Mouse (Mus musculus): ENCODE data around the gene Msi1. TPM values are rescaled to one million over a fixed set of nuclear protein-coding genes. Genes with fewer than 3 reads are reported as not detected.
A peak's percentile ranks its signal among the peaks of the same experiment; 100 is the strongest.

Gene Msi1
- polyA plus RNA-seq, 1 experiment from 2014 or later = 29.5 TPM

DNA sequence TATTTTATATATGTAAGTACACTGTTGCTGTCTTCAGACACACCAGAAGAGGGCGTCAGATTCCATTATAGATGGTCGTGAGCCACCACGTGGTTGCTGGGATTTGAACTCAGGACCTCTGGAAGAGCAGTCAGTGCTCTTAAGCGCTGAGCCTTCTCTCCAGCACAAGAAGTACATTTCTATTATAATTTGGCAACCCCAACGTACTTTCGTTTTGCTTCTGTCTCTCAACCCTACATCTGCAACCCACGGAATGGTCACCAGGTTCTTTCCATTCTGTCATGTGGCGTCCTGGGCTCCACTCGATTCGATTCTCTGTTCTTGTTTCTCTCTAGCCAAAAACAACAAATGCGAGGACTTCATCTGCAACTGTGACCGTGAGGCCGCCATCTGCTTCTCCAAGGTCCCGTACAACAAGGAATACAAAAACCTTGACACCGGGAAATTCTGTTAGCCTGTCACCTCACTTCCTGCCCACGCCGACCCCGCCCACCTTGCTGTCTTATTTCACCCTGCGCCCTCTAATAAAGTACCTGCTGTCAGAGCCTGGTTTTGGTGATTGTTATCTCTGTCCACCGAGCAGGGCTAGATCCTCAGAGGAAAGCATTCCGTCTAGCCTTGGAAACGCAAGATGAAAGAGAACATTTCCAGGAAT, 44.9 kb downstream of the Msi1 start:
- Histone ChIP-seq H3K27me3 (no peaks in the 10 kb centered on the region; the same call in 1 of the 2 replicates), H3K4me2 (no peak overlapping the region), H3K4me3 (replicated peaks) (no peak overlapping the region), H3K4me1 (replicated peaks) (peaks cover 10% of the 10 kb centered on the region), H3K9me3 (no peaks in the 10 kb centered on the region), H3K27ac (no peak overlapping the region), H3K36me3 (peaks cover 4% of the 10 kb centered on the region), H3K9ac (replicated peaks) (no peak overlapping the region)
- WGBS = 70% methylated on average over 22 of the region's 22 CpGs
- no peak for ATAC-seq (ENCODE audit: insufficient number of reproducible peaks, insufficient read depth, low FRiP score, low TSS enrichment, low read depth)

DNA sequence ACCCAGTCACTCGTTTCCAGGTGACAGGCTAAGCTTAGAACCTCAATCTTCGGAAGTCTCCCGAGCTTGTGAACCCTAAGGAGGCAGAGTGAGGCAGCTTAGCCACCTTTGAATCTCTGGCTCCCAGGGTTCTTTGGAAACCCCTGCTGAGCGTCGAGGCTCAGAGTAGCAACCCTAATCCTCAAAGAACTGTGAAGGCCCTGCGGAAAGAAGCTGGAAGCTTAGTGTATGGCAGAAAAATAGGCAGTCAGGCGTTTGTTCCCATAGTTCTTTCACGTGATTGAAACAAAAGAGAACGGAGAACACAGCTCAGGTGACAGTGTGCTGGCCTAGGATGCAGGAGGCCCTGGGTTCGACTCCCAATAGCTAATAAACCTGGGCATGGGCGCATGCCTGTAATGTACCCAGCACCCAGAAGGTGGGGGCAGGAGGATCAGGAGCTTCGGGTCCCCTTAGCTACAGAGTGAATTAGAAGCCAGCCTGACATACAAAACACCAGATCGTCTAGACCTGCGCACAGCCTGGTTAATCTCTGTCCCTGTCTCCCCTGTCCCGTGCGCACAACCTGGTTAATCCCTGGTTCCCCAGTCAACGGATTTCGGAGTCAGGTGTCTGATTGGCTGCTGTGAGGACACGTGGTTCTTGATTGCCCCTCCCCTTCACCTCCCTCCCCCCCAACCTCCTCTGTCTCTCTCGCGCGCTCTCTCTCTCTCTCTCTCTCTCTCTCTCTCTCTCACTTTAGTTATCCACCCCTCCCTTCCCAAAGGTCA, 46.1 kb downstream of the Msi1 start:
- no peaks in the 10 kb centered on the region for H3K9me3 ChIP-seq
- H3K4me2 ChIP-seq = peak overlapping the region; percentile 57
- peaks cover 17% of the 10 kb centered on the region for H3K4me1 ChIP-seq (replicated peaks)
- peaks cover 9% of the 10 kb centered on the region for H3K36me3 ChIP-seq
- peak; percentile 50; the same call in 1 of the 2 replicates for ATAC-seq (ENCODE audit: insufficient number of reproducible peaks, insufficient read depth, low FRiP score, low TSS enrichment, low read depth)
- WGBS = 15% methylated on average over 22 of the region's 22 CpGs
- peak overlapping the region; percentile 38 for H3K4me3 ChIP-seq (replicated peaks)
- peak overlapping the region; percentile 74; the same call in 1 of the 2 replicates for H3K27ac ChIP-seq
- H3K9ac ChIP-seq (replicated peaks) = peak overlapping the region; percentile 50
- H3K27me3 ChIP-seq = peaks cover 8% of the 10 kb centered on the region

- H3K27ac ChIP-seq = peak overlapping the region; percentile 74; the same call in 1 of the 2 replicates
- peaks cover 17% of the 10 kb centered on the region for H3K4me1 ChIP-seq (replicated peaks)
- ATAC-seq (ENCODE audit: insufficient number of reproducible peaks, insufficient read depth, low FRiP score, low TSS enrichment, low read depth) = no peak
These were observed 46.8 kb downstream of the Msi1 start for GRCm38 (mm10) chr5:115476107-115476727.

DNA sequence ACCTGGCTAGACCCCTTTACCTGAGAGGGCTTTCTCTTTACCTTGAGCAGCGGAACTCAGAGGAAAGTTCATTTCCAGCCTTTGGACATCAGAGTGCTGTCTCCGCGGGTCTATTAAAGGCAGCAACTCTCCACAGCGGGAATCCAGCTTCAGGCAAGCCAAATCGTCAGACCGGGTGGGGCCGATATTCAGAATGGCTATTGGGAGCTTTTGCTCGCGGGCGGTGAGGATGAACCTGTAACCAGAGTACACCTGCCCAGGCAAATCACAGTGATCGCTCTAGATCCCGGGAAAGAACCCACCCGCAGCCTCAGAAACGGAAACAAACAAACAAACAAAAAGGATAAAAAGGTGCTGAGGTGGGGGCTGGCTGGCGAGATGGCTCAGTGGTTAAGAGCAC, 50.2 kb downstream of the Msi1 start:
- Histone ChIP-seq H3K4me2 (no peak overlapping the region), H3K4me1 (replicated peaks) (peaks cover 28% of the 10 kb centered on the region), H3K9me3 (no peaks in the 10 kb centered on the region), H3K9ac (replicated peaks) (no peak overlapping the region), H3K27ac (no peak overlapping the region), H3K27me3 (peaks cover 30% of the 10 kb centered on the region), H3K36me3 (peaks cover 9% of the 10 kb centered on the region), H3K4me3 (replicated peaks) (no peak overlapping the region)
- ATAC-seq (ENCODE audit: insufficient number of reproducible peaks, insufficient read depth, low FRiP score, low TSS enrichment, low read depth) = no peak
- 40% methylated on average over 15 of the region's 15 CpGs for WGBS

More at GRCm38 (mm10) chr5:115476107-115476727, 46.8 kb downstream of the Msi1 start:
- peaks cover 13% of the 10 kb centered on the region for H3K27me3 ChIP-seq
- H3K4me2 ChIP-seq = peak overlapping the region; percentile 57
- peak overlapping the region; percentile 50 for H3K9ac ChIP-seq (replicated peaks)
- H3K4me3 ChIP-seq (replicated peaks) = peak overlapping the region; percentile 38
- no peaks in the 10 kb centered on the region for H3K9me3 ChIP-seq
- 35% methylated on average over 12 of the region's 12 CpGs for WGBS
- H3K36me3 ChIP-seq = peaks cover 9% of the 10 kb centered on the region

- ATAC-seq (ENCODE audit: insufficient number of reproducible peaks, insufficient read depth, low FRiP score, low TSS enrichment, low read depth) = no peak
- no peak overlapping the region; the same call in 1 of the 2 replicates for H3K9ac ChIP-seq (replicated peaks)
- peak overlapping the region; percentile 24 for H3K4me3 ChIP-seq (replicated peaks)
- H3K27me3 ChIP-seq = peaks cover 30% of the 10 kb centered on the region
- no peak overlapping the region for H3K27ac ChIP-seq
- peaks cover 32% of the 10 kb centered on the region for H3K4me1 ChIP-seq (replicated peaks)
- 20% methylated on average over 27 of the region's 27 CpGs for WGBS
- no peaks in the 10 kb centered on the region for H3K9me3 ChIP-seq
- H3K36me3 ChIP-seq = peaks cover 9% of the 10 kb centered on the region
- H3K4me2 ChIP-seq = peak overlapping the region; percentile 42
These were observed 50.7 kb downstream of the Msi1 start for GRCm38 (mm10) chr5:115480101-115480500.

- Histone ChIP-seq H3K27ac (no peak overlapping the region), H3K4me3 (replicated peaks) (peak overlapping the region; percentile 22), H3K9ac (replicated peaks) (peak overlapping the region; percentile 28; the same call in 1 of the 2 replicates), H3K9me3 (no peaks in the 10 kb centered on the region), H3K4me2 (peak overlapping the region; percentile 43), H3K27me3 (peaks cover 30% of the 10 kb centered on the region), H3K36me3 (peaks cover 6% of the 10 kb centered on the region), H3K4me1 (replicated peaks) (peaks cover 22% of the 10 kb centered on the region)
- no peak for ATAC-seq (ENCODE audit: insufficient number of reproducible peaks, insufficient read depth, low FRiP score, low TSS enrichment, low read depth)
- WGBS = 24% methylated on average over 38 of the region's 38 CpGs
These were observed 53.2 kb downstream of the Msi1 start for GRCm38 (mm10) chr5:115482390-115483265.

DNA sequence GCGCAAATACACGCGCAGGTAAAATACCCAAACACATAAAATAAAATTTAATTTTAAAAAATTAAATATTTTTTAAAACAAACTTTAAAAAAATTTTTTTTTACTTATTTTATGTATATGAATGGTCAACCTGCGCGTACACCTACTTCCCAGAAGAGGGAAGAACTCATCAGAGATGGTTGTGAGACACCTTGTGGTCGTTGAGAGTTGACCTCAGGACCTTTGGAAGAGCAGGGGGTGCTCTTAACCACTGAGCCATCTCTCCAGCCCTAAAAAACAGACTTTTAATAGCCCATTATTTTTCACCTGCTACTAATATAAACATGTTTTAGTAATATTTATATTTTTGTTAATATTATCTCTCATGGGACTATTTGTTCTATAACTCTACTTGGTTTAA, 54.0 kb downstream of the Msi1 start:
- no peak for ATAC-seq (ENCODE audit: insufficient number of reproducible peaks, insufficient read depth, low FRiP score, low TSS enrichment, low read depth)
- H3K36me3 ChIP-seq = peaks cover 6% of the 10 kb centered on the region
- H3K4me3 ChIP-seq (replicated peaks) = no peak overlapping the region
- no peak overlapping the region for H3K27ac ChIP-seq
- peaks cover 30% of the 10 kb centered on the region for H3K27me3 ChIP-seq
- 24% methylated on average over 6 of the region's 6 CpGs for WGBS
- no peaks in the 10 kb centered on the region for H3K9me3 ChIP-seq
- H3K4me1 ChIP-seq (replicated peaks) = peaks cover 22% of the 10 kb centered on the region
- no peak overlapping the region for H3K9ac ChIP-seq (replicated peaks)
- peak overlapping the region; percentile 43; the same call in 1 of the 2 replicates for H3K4me2 ChIP-seq

- 8% methylated on average over 30 of the region's 30 CpGs for WGBS
- Histone ChIP-seq H3K27me3 (peaks cover 30% of the 10 kb centered on the region), H3K36me3 (peaks cover 6% of the 10 kb centered on the region), H3K4me3 (replicated peaks) (peak within 1 kb of the TSS; percentile 42), H3K9ac (replicated peaks) (peak within 1 kb of the TSS; percentile 44), H3K9me3 (no peaks in the 10 kb centered on the region), H3K4me2 (peak within 1 kb of the TSS; percentile 61), H3K27ac (no peak within 1 kb of the TSS), H3K4me1 (replicated peaks) (peaks cover 25% of the 10 kb centered on the region)
- ATAC-seq (ENCODE audit: insufficient number of reproducible peaks, insufficient read depth, low FRiP score, low TSS enrichment, low read depth) = peak; percentile 79
These were observed 54.8 kb downstream of the Msi1 start, which contains the start of gene Sirt4 for GRCm38 (mm10) chr5:115483947-115484920. Gene Sirt4, minus strand, starts transcription at chr5:115484725.

DNA sequence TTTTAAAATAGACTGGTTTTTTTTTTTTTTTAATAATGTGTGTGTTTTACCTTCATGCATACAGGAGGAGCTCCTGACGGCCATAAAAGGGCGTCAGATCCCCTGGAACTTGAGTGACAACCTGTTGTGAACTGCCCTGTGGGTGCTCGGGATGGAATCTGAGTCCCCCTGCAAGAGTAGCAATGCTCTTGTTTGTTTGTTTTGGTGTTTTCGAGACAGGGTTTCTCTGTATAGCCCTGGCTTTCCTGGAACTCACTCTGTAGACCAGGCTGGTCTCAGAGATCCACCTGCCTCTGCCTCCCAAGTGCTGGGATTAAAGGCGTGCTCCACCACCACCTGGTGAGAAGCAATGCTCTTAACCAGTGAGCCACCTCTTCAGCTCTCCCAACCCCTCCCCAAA, 55.6 kb downstream of the Msi1 start:
- no peaks in the 10 kb centered on the region for H3K36me3 ChIP-seq
- no peak for ATAC-seq (ENCODE audit: insufficient number of reproducible peaks, insufficient read depth, low FRiP score, low TSS enrichment, low read depth)
- 70% methylated on average over 5 of the region's 5 CpGs for WGBS
- H3K9ac ChIP-seq (replicated peaks) = 0 out of 2 replicates have a peak overlapping the region, but pooled peaks have one; percentile 44
- H3K9me3 ChIP-seq = no peaks in the 10 kb centered on the region
- H3K27me3 ChIP-seq = peaks cover 27% of the 10 kb centered on the region
- H3K4me2 ChIP-seq = peak overlapping the region; percentile 61
- peak overlapping the region; percentile 42; the same call in 1 of the 2 replicates for H3K4me3 ChIP-seq (replicated peaks)
- peaks cover 23% of the 10 kb centered on the region for H3K4me1 ChIP-seq (replicated peaks)
- H3K27ac ChIP-seq = no peak overlapping the region

Data from limb, embryonic 12.5 days (tissue).